22 mouse cellular contexts compared by ENCODE assay signal in genomic region chr4:56421575-56421974, GRCm38 (mm10).
"Had no signal": no experiment of that assay in that cellular context is flagged by ENCODE, and none has a peak within 500 bp of the region (broad histone marks: within the 10 kb centered on the region; RNA-seq: fewer than 3 reads in every experiment).

No protein-coding gene starts in this region.

- H3K4me3 ChIP-seq: heart, adult 2 months; heart, embryonic 13.5 days; heart, embryonic 15.5 days; hindbrain, embryonic 10.5 days; hindbrain, embryonic 12.5 days; intestine, embryonic 15.5 days; layer of hippocampus, adult 2 months; limb, embryonic 13.5 days; limb, embryonic 15.5 days; liver, embryonic 12.5 days had no signal

- H3K27me3 ChIP-seq: heart, embryonic 13.5 days; heart, embryonic 15.5 days; hindbrain, embryonic 12.5 days; intestine, embryonic 15.5 days; limb, embryonic 13.5 days; limb, embryonic 15.5 days; liver, embryonic 12.5 days had no signal

- H3K36me3 ChIP-seq: heart, embryonic 13.5 days; heart, embryonic 15.5 days; hindbrain, embryonic 10.5 days; hindbrain, embryonic 12.5 days; intestine, embryonic 15.5 days; limb, embryonic 13.5 days; limb, embryonic 15.5 days; liver, embryonic 12.5 days had no signal

- DNase-seq: gastrocnemius, postnatal 14 days; gastrocnemius, postnatal 36 days; heart, adult 11 months; heart, postnatal 4 days; kidney, adult 18-20 months; kidney, adult 8-10 months; kidney, postnatal 14 days; layer of hippocampus, adult 9-11 months; layer of hippocampus, postnatal 36 days; left cerebral cortex, postnatal 4 days had no signal

- H3K4me1 ChIP-seq: heart, embryonic 13.5 days; heart, embryonic 15.5 days; hindbrain, embryonic 10.5 days; hindbrain, embryonic 12.5 days; intestine, embryonic 15.5 days; limb, embryonic 13.5 days; limb, embryonic 15.5 days; liver, embryonic 12.5 days had no signal

- H3K9me3 ChIP-seq: heart, embryonic 13.5 days; heart, embryonic 15.5 days; hindbrain, embryonic 10.5 days; hindbrain, embryonic 12.5 days; intestine, embryonic 15.5 days; limb, embryonic 13.5 days; limb, embryonic 15.5 days; liver, embryonic 12.5 days had no signal

- H3K9ac ChIP-seq: heart, embryonic 13.5 days; heart, embryonic 15.5 days; hindbrain, embryonic 12.5 days; hindbrain, embryonic 14.5 days; intestine, embryonic 15.5 days; limb, embryonic 13.5 days; limb, embryonic 15.5 days; liver, embryonic 12.5 days had no signal

- H3K27ac ChIP-seq: heart, adult 2 months; heart, embryonic 13.5 days; heart, embryonic 15.5 days; hindbrain, embryonic 10.5 days; hindbrain, embryonic 12.5 days; hindbrain, embryonic 14.5 days; intestine, embryonic 15.5 days; layer of hippocampus, adult 2 months; limb, embryonic 13.5 days; limb, embryonic 15.5 days; liver, embryonic 12.5 days had no signal

- H3K4me2 ChIP-seq: heart, embryonic 11.5 days; heart, embryonic 13.5 days; heart, embryonic 15.5 days; hindbrain, embryonic 12.5 days; hindbrain, embryonic 14.5 days; intestine, embryonic 15.5 days; limb, embryonic 13.5 days; limb, embryonic 15.5 days; liver, embryonic 12.5 days had no signal
